Mouse (Mus musculus): Measurements from ENCODE around the gene Eml3. TPM values are rescaled to one million over a fixed set of nuclear protein-coding genes. Genes with fewer than 3 reads are reported as not detected.
A peak's percentile ranks its signal among the peaks of the same experiment; 100 is the strongest.

Eml3 gene
- polyA plus RNA-seq, 1 experiment from 2014 or later = 13.9 TPM

- peaks cover 44% of the 10 kb centered on the region for H3K4me1 ChIP-seq
- H3K27ac ChIP-seq (replicated peaks) = no peak overlapping the region
- no peaks in the 10 kb centered on the region; the same call in 1 of the 2 replicates for H3K27me3 ChIP-seq (replicated peaks)
- H3K4me3 ChIP-seq (replicated peaks) = no peak overlapping the region
- peaks cover 40% of the 10 kb centered on the region for H3K36me3 ChIP-seq
- ATAC-seq (ENCODE audit: low FRiP score) = no peak
- H3K9me3 ChIP-seq (replicated peaks) = no peaks in the 10 kb centered on the region
- WGBS = 59% methylated on average over 2 of the region's 2 CpGs
- H3K9ac ChIP-seq (replicated peaks) = no peak overlapping the region
- no peak overlapping the region for H3K4me2 ChIP-seq
Measured at GRCm38 (mm10) chr19:8981450-8982168, 52.3 kb downstream of the Eml3 start.

- 41% methylated on average over 5 of the region's 5 CpGs for WGBS
- H3K27ac ChIP-seq (replicated peaks) = no peak overlapping the region
- H3K9me3 ChIP-seq (replicated peaks) = no peaks in the 10 kb centered on the region
- no peak for ATAC-seq (ENCODE audit: low FRiP score)
- H3K4me3 ChIP-seq (replicated peaks) = no peak overlapping the region
- H3K4me1 ChIP-seq = peaks cover 44% of the 10 kb centered on the region
- no peak overlapping the region for H3K9ac ChIP-seq (replicated peaks)
- no peak overlapping the region for H3K4me2 ChIP-seq
- H3K36me3 ChIP-seq = peaks cover 31% of the 10 kb centered on the region
- H3K27me3 ChIP-seq (replicated peaks) = peaks cover 3% of the 10 kb centered on the region; the same call in 1 of the 2 replicates
Measured at GRCm38 (mm10) chr19:8982303-8983149, 53.2 kb downstream of the Eml3 start.

- Histone ChIP-seq H3K9me3 (replicated peaks) (no peaks in the 10 kb centered on the region), H3K36me3 (peaks cover 25% of the 10 kb centered on the region), H3K4me1 (peaks cover 46% of the 10 kb centered on the region), H3K27me3 (replicated peaks) (peaks cover 10% of the 10 kb centered on the region), H3K4me3 (replicated peaks) (no peak overlapping the region), H3K27ac (replicated peaks) (no peak overlapping the region), H3K9ac (replicated peaks) (no peak overlapping the region), H3K4me2 (no peak overlapping the region)
- WGBS = 55% methylated on average over 4 of the region's 4 CpGs
- no peak for ATAC-seq (ENCODE audit: low FRiP score)
Measured at GRCm38 (mm10) chr19:8983150-8983650, 53.8 kb downstream of the Eml3 start.

- peak overlapping the region; percentile 51 for H3K27ac ChIP-seq (replicated peaks)
- H3K9ac ChIP-seq (replicated peaks) = 0 out of 2 replicates have a peak overlapping the region, but pooled peaks have one; percentile 21
- no peaks in the 10 kb centered on the region for H3K9me3 ChIP-seq (replicated peaks)
Measured at GRCm38 (mm10) chr19:8984255-8984868, 55.0 kb downstream of the Eml3 start.

GRCm38 (mm10) chr19:8985891-8986290 is 56.5 kb downstream of the Eml3 start:
- Histone ChIP-seq H3K27me3 (replicated peaks) (peaks cover 35% of the 10 kb centered on the region), H3K27ac (replicated peaks) (no peak overlapping the region), H3K4me2 (no peak overlapping the region), H3K9ac (replicated peaks) (no peak overlapping the region), H3K36me3 (no peaks in the 10 kb centered on the region), H3K4me3 (replicated peaks) (no peak overlapping the region), H3K9me3 (replicated peaks) (no peaks in the 10 kb centered on the region), H3K4me1 (peaks cover 73% of the 10 kb centered on the region)
- no peak for ATAC-seq (ENCODE audit: low FRiP score)
- WGBS = 76% methylated on average over 5 of the region's 5 CpGs

More at GRCm38 (mm10) chr19:8984255-8984868, 55.0 kb downstream of the Eml3 start:
- H3K4me3 ChIP-seq (replicated peaks) = no peak overlapping the region
- peaks cover 14% of the 10 kb centered on the region for H3K36me3 ChIP-seq
- peaks cover 58% of the 10 kb centered on the region for H3K4me1 ChIP-seq
- H3K27me3 ChIP-seq (replicated peaks) = peaks cover 22% of the 10 kb centered on the region
- 7% methylated on average over 7 of the region's 7 CpGs for WGBS
- ATAC-seq (ENCODE audit: low FRiP score) = peak; percentile 67
- H3K4me2 ChIP-seq = peak overlapping the region; percentile 13; the same call in 1 of the 2 replicates

GRCm38 (mm10) chr19:8987816-8988215 is 58.5 kb downstream of the Eml3 start:
- Histone ChIP-seq H3K36me3 (no peaks in the 10 kb centered on the region), H3K9ac (replicated peaks) (no peak overlapping the region), H3K27me3 (replicated peaks) (peaks cover 49% of the 10 kb centered on the region), H3K4me1 (peaks cover 74% of the 10 kb centered on the region), H3K4me3 (replicated peaks) (no peak overlapping the region), H3K4me2 (no peak overlapping the region), H3K27ac (replicated peaks) (no peak overlapping the region), H3K9me3 (replicated peaks) (no peaks in the 10 kb centered on the region)
- no peak for ATAC-seq (ENCODE audit: low FRiP score)
- 52% methylated on average over 2 of the region's 2 CpGs for WGBS

- Histone ChIP-seq H3K9me3 (replicated peaks) (no peaks in the 10 kb centered on the region), H3K4me2 (peak overlapping the region; percentile 80), H3K9ac (replicated peaks) (no peak overlapping the region), H3K27ac (replicated peaks) (no peak overlapping the region), H3K4me1 (peaks cover 74% of the 10 kb centered on the region), H3K27me3 (replicated peaks) (peaks cover 49% of the 10 kb centered on the region), H3K36me3 (no peaks in the 10 kb centered on the region), H3K4me3 (replicated peaks) (peak overlapping the region; percentile 48)
- WGBS = 19% methylated on average over 15 of the region's 15 CpGs
- no peak for ATAC-seq (ENCODE audit: low FRiP score)
Measured at GRCm38 (mm10) chr19:8988346-8989065, 59.2 kb downstream of the Eml3 start.

GRCm38 (mm10) chr19:8989066-8989566 is 59.8 kb downstream of the Eml3 start, which contains the start of gene Ahnak:
Ahnak (plus strand) TSS chr19:8989284.
- Histone ChIP-seq H3K9me3 (replicated peaks) (no peaks in the 10 kb centered on the region), H3K27ac (replicated peaks) (peak within 1 kb of the TSS; percentile 75), H3K4me3 (replicated peaks) (peak within 1 kb of the TSS; percentile 48), H3K4me1 (peaks cover 68% of the 10 kb centered on the region), H3K36me3 (no peaks in the 10 kb centered on the region), H3K4me2 (peak within 1 kb of the TSS; percentile 80), H3K9ac (replicated peaks) (peak within 1 kb of the TSS; percentile 53), H3K27me3 (replicated peaks) (peaks cover 49% of the 10 kb centered on the region)
- ATAC-seq (ENCODE audit: low FRiP score) = peak; percentile 29
- whole genome bisulfite sequencing = 1% methylated on average over 41 of the region's 42 CpGs

- peak overlapping the region; percentile 80 for H3K4me2 ChIP-seq
- H3K4me3 ChIP-seq (replicated peaks) = peak overlapping the region; percentile 48
- H3K9me3 ChIP-seq (replicated peaks) = no peaks in the 10 kb centered on the region
- H3K4me1 ChIP-seq = peaks cover 61% of the 10 kb centered on the region
- H3K9ac ChIP-seq (replicated peaks) = peak overlapping the region; percentile 53
- H3K27ac ChIP-seq (replicated peaks) = peak overlapping the region; percentile 75
- H3K36me3 ChIP-seq = no peaks in the 10 kb centered on the region
- peaks cover 49% of the 10 kb centered on the region for H3K27me3 ChIP-seq (replicated peaks)
- peak; percentile 34 for ATAC-seq (ENCODE audit: low FRiP score)
- under 1% methylated on average over 49 of the region's 53 CpGs for WGBS
Measured at GRCm38 (mm10) chr19:8989567-8990431, 60.4 kb downstream of the Eml3 start.
